Mouse (Mus musculus) cerebellum, adult (tissue): ENCODE measurements around the gene Gm10309.

Experiments
- ATAC-seq: cut with Nextera tagmentation; 2 replicates; pipeline ENCODE4 v1.9.2; 2017; ENCODE audit warnings: mild to moderate bottlenecking, moderate library complexity, mixed read lengths; ENCODE audit not compliant: insufficient number of reproducible peaks, low FRiP score, low TSS enrichment

The Gm10309 gene

GRCm38 (mm10) chr17:86516630-86517029 is 11.6 kb upstream of the Gm10309 start:
- no peak; the same call in 1 of the 2 replicates for ATAC-seq

DNA sequence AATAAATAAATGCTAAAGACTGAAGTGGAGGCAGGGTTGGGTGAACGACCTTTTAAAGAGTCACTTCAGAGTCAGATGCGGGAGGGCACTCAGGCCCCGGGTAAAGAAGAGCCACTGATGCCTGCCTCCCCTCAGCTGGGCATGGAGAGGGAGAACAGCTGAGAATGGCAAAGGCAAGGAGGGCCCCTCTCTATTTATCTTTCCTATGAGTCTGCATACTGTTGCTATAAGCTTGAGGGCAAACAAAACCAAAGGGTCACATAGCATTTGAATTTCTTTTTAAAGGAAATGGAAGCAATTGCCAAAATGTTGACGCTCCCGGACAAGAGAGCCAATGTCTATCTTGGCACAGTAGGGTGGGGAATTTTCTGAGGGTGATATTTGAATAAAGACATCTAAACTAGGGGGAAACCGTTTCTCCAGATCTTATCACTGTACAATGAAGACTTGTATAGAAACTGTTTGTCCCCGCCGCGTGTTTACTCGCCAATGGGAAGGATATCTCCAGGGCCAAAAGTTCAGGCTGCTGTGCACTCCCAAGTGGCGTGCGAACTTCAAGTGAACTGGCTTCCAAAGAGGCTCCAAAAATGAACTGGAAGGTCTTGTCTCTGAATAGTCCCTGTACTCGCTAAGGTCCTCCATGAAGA is 10.1 kb upstream of the Gm10309 start:
- ATAC-seq: no peak

- ATAC-seq: no peak
These were observed 4.8 kb upstream of the Gm10309 start for GRCm38 (mm10) chr17:86509871-86510270.

DNA sequence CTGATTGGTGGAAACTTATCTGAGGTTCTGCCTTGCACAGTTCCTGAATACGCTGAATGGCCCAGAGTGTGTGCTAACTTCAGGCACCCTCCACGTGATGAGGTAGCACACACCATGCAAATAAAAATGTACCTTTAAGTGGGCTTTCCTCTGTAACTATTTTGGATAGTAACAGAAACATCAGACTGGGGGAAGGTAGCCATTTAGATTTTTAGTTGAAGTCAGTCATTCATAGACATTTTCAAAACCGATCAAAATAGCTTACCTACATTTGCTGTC is 3.1 kb upstream of the Gm10309 start:
- ATAC-seq: no peak

GRCm38 (mm10) chr17:86507342-86508211 is 2.5 kb upstream of the Gm10309 start:
- no peak for ATAC-seq

DNA sequence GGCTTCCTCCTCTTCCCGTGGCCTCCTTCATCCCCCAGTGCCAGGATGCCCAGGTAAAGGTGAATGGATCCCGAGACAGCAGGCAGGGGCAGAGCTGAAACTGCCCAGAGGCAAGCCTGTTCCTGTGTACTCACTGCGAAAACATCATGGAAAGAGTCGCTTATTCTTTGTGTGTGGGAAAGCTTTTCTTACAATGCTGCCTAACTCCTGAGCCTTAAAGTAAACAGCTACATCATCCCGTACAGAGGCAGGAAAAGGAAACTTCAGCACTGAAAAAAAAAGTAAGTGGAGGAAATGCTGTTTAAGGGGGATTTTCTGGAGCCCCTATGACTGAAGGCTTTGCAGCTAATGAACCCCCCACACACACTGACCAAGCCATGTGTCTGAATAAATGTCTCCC is 1.8 kb upstream of the Gm10309 start:
- no peak for ATAC-seq

DNA sequence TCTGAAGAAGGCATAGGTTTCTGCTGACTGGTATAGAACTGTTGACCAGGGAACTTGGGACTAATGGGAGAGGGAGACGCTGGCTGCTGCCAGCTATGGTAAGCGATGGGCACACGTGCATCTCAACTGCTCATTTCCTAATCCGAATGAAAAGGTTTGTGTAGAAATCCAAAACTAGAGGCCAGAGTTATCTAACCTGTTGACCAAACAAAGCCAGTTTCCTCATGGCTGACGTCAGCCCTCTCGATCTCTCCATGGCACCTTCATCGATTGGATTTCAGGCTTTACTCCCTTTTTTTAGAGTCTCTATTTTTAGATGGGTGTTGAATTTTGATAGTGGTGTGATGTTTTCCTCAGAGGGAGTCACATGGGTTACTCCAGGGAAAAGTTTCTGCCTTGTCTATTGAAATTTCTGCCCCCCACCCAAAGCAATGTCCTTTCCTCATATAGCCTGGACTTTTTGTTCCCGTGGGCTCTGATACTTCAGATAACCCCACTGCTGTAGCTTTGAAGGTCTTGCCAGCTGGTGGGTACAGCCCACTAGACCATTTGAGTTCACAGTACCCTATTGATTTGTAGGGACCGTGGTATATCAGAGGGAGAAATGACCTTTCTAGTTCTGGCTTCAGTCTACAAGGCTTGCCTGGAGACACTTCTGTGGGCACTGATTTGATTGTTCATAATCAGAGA is 1.7 kb downstream of the Gm10309 start:
- ATAC-seq: no peak

GRCm38 (mm10) chr17:86501393-86501792 is 3.6 kb downstream of the Gm10309 start:
- no peak for ATAC-seq

- no peak for ATAC-seq
These were observed 5.5 kb downstream of the Gm10309 start for GRCm38 (mm10) chr17:86499359-86500045.

DNA sequence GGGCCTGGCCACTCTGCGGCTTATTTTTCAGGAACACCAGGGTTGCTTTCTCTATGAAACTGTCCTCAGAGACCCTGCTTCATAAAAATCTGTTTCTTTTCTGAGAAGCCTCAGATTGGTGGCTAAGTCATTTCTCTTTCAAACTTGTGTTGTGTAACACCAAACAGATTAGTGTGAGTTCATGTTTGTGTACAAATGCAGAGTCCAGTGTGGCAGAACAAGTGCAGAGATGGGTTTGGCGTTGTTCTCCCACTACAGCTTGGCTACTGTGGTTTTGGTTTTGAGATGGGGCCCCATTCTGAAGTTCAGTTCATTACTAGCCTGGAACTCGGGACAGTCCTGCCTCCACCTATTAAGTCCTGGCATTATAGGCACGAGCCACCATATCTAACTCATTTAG is 7.7 kb downstream of the Gm10309 start:
- ATAC-seq: no peak

DNA sequence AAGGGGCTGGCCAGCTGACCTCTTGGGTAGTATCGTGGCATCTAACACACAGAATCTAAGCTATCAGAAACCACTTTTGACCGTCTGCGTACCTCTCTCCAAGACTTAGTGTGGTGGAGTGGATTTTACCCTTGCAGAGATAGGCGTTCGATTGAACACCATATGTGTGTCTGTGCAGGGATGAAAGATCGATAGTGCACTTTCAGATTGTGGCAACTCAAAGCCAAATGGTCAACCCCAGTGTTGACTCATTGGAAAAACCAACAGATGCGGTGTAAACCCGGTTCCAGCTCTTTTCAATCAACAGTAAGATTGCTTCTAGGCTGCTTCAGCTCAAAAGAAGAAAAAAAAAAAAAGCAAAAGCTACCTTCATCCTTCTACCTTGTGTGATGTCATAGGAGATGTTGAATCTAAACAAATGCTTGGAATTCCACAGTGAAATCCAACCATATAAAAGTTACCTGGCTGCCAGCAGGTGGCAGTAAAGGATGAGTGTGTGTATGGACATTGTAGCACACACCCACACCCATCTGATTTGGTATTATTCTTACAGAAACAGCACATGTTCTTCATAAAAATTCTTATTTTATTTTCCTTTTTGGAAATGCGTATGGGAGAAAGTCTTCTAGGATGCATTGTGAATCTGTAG is 8.8 kb downstream of the Gm10309 start:
- no peak; the same call in 1 of the 2 replicates for ATAC-seq

DNA sequence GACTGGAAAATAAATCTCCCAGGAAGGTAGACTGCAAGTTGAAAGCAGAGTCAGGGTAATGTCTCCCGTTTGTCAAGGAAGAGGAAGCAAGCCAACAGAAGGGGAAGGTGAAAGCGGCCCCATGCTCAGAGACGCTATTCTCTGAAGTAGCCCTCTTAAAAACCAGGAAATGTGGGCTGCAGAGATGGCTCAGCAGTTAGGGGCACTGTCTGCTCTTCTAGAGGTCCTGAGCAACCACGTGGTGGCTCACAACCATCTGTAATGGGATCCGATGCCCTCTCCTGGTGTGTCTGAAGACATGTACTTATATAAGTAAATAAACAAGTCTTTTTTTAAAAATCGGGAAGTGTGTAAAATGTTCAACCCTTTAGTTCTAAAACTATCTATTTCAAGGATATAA is 10.1 kb downstream of the Gm10309 start:
- ATAC-seq: no peak

DNA sequence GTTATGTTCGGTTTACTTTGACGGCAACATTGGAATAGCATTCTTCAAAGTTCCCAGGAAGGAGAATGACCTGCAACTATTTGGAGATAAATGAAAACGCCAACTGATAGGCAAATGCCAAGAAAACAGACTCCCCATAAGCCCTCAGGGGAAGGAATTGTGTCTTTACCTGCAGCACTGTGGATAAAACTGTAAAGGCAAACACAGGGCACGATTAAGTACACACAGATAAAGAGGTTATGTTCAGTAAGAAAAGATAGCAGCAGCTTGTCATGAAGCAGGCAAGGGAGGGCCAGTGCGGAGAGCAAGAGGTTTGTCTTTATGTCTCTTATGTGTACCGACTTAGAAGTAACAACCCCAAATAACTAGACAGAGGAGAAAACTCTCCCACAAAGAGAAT is 10.5 kb downstream of the Gm10309 start:
- ATAC-seq: no peak

GRCm38 (mm10) chr17:86493891-86494420 is 11.1 kb downstream of the Gm10309 start:
- no peak for ATAC-seq

DNA sequence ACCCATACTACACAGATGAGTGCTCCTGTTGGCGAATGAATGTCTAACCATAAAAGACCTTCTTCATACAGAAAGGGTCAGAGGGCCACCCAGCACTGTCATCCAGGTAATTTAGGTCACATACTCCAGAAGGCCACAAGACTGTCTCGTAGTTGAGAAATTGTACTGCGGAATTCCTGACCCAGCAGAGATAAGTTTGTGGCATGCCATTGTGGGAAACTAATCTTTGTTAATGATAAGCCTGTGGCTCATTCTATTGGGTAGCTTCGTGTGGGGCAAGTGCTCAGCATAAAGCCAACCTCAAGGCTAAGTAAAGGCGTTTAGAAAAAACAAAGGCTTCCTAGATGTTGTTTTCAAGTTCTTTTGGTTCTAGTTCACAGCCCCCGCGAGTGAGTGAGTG is 12.7 kb downstream of the Gm10309 start:
- ATAC-seq: no peak

- ATAC-seq: no peak
These were observed 15.2 kb downstream of the Gm10309 start for GRCm38 (mm10) chr17:86489827-86490226.

DNA sequence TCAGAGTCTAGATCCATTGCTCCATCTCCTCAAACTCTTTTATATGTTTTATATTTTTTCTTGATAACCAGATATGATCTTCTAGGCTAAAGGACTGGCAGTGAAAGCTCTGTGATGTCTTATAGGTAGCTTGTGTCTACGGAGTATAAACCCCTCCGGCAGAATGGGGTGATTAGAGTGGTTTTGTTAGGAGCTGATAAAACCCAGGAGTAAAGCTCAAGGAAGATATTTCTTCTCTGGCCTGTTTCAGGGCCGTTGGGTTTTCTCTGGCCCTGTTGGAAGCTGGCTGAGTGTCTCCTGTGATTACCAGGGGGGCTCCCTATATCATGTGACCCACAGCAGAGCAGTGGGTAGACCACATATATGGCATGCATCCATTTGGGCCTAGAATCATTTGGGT is 17.6 kb downstream of the Gm10309 start:
- ATAC-seq: no peak

GRCm38 (mm10) chr17:86486657-86487056 is 18.4 kb downstream of the Gm10309 start:
- no peak for ATAC-seq

GRCm38 (mm10) chr17:86484087-86484737 is 20.8 kb downstream of the Gm10309 start:
- ATAC-seq: peak; percentile 66

DNA sequence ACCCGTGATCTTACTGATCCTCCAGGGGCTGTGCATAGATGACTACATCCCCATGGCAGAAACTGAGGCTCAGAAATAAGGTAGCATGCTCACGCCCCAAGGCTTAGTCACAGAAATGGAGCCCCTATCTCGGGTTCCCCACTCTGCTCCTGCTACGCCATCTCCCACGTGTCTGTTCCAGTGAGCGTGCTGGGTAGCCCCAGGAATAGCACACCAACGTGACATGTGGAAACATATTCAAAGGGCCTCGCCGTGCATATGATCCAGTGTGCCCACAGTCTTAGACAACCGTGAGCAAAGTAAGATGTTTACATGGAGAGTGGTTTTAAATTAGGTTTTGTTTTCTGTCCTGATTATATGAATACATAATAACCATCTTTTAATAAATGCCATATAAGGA is 22.4 kb downstream of the Gm10309 start:
- no peak for ATAC-seq
